Mouse (Mus musculus): Measurements from ENCODE around the gene Vmn2r76. TPM values are rescaled to one million over a fixed set of nuclear protein-coding genes. Genes with fewer than 3 reads are reported as not detected.

Vmn2r76 gene
- 0.01 TPM in 2 replicates for polyA plus RNA-seq (2012)

DNA sequence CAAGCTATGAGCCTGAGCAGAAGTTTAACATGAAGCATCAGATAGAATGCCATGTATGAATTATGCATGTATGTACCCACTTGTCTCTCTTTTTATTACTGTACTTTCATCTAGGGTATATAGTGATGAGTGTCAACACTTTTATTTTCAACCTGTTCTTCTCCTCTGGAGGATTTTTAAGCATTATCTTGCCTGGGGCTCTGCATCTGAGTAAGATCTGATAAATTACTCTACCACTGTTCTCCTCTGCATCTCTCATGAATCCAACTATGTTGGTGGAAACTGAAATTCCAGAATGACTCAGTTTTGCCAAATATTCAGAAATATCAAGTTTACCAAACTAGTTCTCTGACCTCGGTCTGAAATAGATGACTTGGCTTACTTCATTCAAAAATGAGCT lies at the start of gene Vmn2r76:
Gene Vmn2r76 (minus strand): TSS at position 101 of the 400 bp plus-strand sequence.

GRCm38 (mm10) chr7:86277072-86277471 lies 31.0 kb upstream of the Vmn2r76 start, which contains the start of gene Olfr310:
Gene Olfr310 (minus strand): TSS chr7:86277172.

DNA sequence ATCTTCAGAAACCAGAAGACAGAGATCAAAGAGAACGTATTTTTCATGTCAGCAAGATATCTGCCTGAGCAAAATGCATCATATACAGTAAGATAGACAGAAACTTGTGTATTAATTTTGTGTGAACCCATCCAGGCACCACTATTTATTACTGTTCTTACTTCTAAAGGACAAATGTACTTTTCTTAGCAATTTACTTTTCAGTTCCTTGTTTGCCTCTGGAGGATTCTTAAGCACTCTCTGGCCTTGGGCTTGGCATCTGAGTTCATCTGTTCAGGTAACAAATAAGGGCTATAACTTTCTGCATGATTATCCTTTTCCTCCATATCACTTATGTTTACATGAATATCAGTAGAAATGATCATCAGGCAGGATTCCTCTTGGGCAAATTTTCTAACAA lies 74.4 kb downstream of the Vmn2r76 start, which contains the start of gene Vmn2r75:
Gene Vmn2r75 (minus strand): TSS at position 101 of the 400 bp plus-strand sequence.

Other genes starting within 250 kb of the Vmn2r76 start
- 0.01 TPM in 1 of 2 replicates, not detected in the other for gene Vmn2r75, start 74.5 kb downstream of the Vmn2r76 start, polyA plus RNA-seq (2012)
- not detected in 2 replicates for gene Olfr310, start 30.9 kb upstream of the Vmn2r76 start, polyA plus RNA-seq (2012)
- 0.02 TPM in 1 of 2 replicates, not detected in the other for gene Olfr309, start 67.4 kb upstream of the Vmn2r76 start, polyA plus RNA-seq (2012)
- not detected in 2 replicates for gene Olfr308, start 79.3 kb upstream of the Vmn2r76 start, polyA plus RNA-seq (2012)
- not detected in 2 replicates for gene Olfr307, start 91.3 kb upstream of the Vmn2r76 start, polyA plus RNA-seq (2012)
- not detected in 2 replicates for gene Olfr305, start 120.6 kb upstream of the Vmn2r76 start, polyA plus RNA-seq (2012)
- gene Olfr304, start 140.3 kb upstream of the Vmn2r76 start, polyA plus RNA-seq (2012) = not detected in 2 replicates
- gene Olfr303, start 151.5 kb upstream of the Vmn2r76 start, polyA plus RNA-seq (2012) = not detected in 2 replicates
- gene Olfr301, start 157.5 kb upstream of the Vmn2r76 start, polyA plus RNA-seq (2012) = not detected in 2 replicates
- gene Olfr299, start 213.6 kb upstream of the Vmn2r76 start, polyA plus RNA-seq (2012) = not detected in 2 replicates
- gene Olfr298, start 246.2 kb upstream of the Vmn2r76 start, polyA plus RNA-seq (2012) = not detected in 2 replicates

All from megakaryocyte-erythroid progenitor cell, adult 5 weeks (primary cell).